In the genomic region with DNA sequence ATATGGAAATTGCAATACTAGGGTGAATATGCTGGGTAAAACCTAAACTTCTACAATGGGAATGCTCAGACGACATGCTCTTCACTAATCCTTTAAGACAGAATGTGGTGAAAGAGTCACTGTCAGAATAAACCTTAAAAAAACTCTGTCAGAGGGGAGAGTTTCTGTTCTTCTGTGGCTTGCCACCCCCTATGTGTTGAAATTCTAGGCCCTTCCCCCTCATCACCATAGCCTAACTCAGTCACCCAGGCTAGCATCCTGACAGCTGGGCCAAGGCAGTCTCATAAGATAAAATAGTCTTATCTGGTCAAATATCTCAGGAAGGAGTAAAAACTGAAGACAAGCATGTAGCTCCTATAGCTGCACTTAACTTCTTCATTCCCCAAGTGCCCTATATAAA, we compare ENCODE assay signal across 27 mouse cellular contexts.
DNase-seq lines count a peak whose midpoint lies in the region; ATAC-seq and TF ChIP-seq lines count a peak whose summit lies in the region.
"Had no signal": no experiment of that assay in that cellular context is flagged by ENCODE, and none has a peak within 500 bp of the region (broad histone marks: within the 10 kb centered on the region; RNA-seq: fewer than 3 reads in every experiment).

No protein-coding gene starts in this region.

- TF ChIP-seq CTCF in left cerebral cortex, adult 2 months (IDR thresholded peaks at IDR 0.05) = no peak

- H3K4me1 ChIP-seq in forebrain, embryonic 13.5 days = no peaks in the 10 kb centered on the region
- H3K4me1 ChIP-seq: embryonic facial prominence, embryonic 10.5 days; embryonic facial prominence, embryonic 13.5 days; forebrain, embryonic 12.5 days; heart, embryonic 10.5 days; heart, embryonic 13.5 days had no signal

- H3K4me2 ChIP-seq in myocyte (ENCODE audit: low read depth) = peak overlapping the region; percentile 22
- H3K4me2 ChIP-seq in forebrain, embryonic 13.5 days = no peak overlapping the region
- H3K4me2 ChIP-seq: embryonic facial prominence, embryonic 13.5 days; forebrain, embryonic 12.5 days; heart, embryonic 13.5 days; hindbrain, embryonic 14.5 days had no signal

- 70% methylated on average over 1 of the region's 1 CpGs for WGBS in forebrain, embryonic 13.5 days

- H3K9me3 ChIP-seq in forebrain, embryonic 13.5 days (replicated peaks) = no peaks in the 10 kb centered on the region
- H3K9me3 ChIP-seq: embryonic facial prominence, embryonic 10.5 days; embryonic facial prominence, embryonic 13.5 days; forebrain, embryonic 12.5 days; heart, embryonic 10.5 days; heart, embryonic 13.5 days had no signal

- H3K79me2 ChIP-seq in myocyte (ENCODE audit: control insufficient read depth, insufficient read depth) = no peaks in the 10 kb centered on the region

- H3K27ac ChIP-seq in left cerebral cortex, adult 2 months = no peak overlapping the region
- no peak overlapping the region for H3K27ac ChIP-seq in forebrain, embryonic 13.5 days
- H3K27ac ChIP-seq: embryonic facial prominence, embryonic 10.5 days; embryonic facial prominence, embryonic 13.5 days; forebrain, embryonic 12.5 days; heart, adult 2 months; heart, embryonic 10.5 days; heart, embryonic 13.5 days; hindbrain, embryonic 14.5 days; hindbrain, postnatal 0 days had no signal

- H3K4me3 ChIP-seq in myocyte = no peak overlapping the region
- no peak overlapping the region for H3K4me3 ChIP-seq in left cerebral cortex, adult 2 months
- no peak overlapping the region for H3K4me3 ChIP-seq in forebrain, embryonic 13.5 days
- H3K4me3 ChIP-seq: embryonic facial prominence, embryonic 10.5 days; embryonic facial prominence, embryonic 13.5 days; erythroblast, embryonic 14.5 days; forebrain, embryonic 12.5 days; heart, adult 2 months; heart, embryonic 10.5 days; heart, embryonic 13.5 days had no signal

- H3K27me3 ChIP-seq in myocyte (ENCODE audit: control insufficient read depth, insufficient read depth, insufficient read length) = no peaks in the 10 kb centered on the region
- no peaks in the 10 kb centered on the region for H3K27me3 ChIP-seq in forebrain, embryonic 13.5 days
- H3K27me3 ChIP-seq: embryonic facial prominence, embryonic 13.5 days; forebrain, embryonic 12.5 days; heart, embryonic 13.5 days had no signal

- DNase-seq in frontal cortex, postnatal 14 days (ENCODE audit: low spot score in 2 of 2) = no peak
- DNase-seq in left cerebral cortex, adult 2 months (ENCODE audit: extremely low spot score in 1 of 2, low spot score in 2 of 2) = no peak
- DNase-seq: adrenal gland, adult 2 months; adrenal gland, postnatal 25 days; cerebellum, adult 18-20 months; cerebellum, adult 9-10 months; cerebellum, postnatal 25 days; embryo, embryonic 11 days; gastrocnemius, postnatal 25 days; heart, adult 2 months; heart, postnatal 14 days; heart, postnatal 4 days had no signal

- no peak overlapping the region for H3ac ChIP-seq in myocyte (ENCODE audit: control insufficient read depth, insufficient read length)

- H3K36me3 ChIP-seq in myocyte (ENCODE audit: control insufficient read depth, insufficient read depth) = no peaks in the 10 kb centered on the region
- H3K36me3 ChIP-seq in forebrain, embryonic 13.5 days (ENCODE audit: poor library complexity, severe bottlenecking) = no peaks in the 10 kb centered on the region
- H3K36me3 ChIP-seq: embryonic facial prominence, embryonic 10.5 days; embryonic facial prominence, embryonic 13.5 days; forebrain, embryonic 12.5 days; heart, embryonic 10.5 days; heart, embryonic 13.5 days had no signal

- no peak for TF ChIP-seq POLR2A in myocyte (IDR thresholded peaks at IDR 0.05; ENCODE audit: insufficient read length, low read depth)

- no peak overlapping the region for H3K9ac ChIP-seq in forebrain, embryonic 13.5 days
- H3K9ac ChIP-seq: embryonic facial prominence, embryonic 13.5 days; forebrain, embryonic 12.5 days; heart, embryonic 13.5 days; hindbrain, embryonic 14.5 days had no signal

- ATAC-seq in frontal cortex, adult (ENCODE audit: low TSS enrichment) = 0 out of 2 replicates have a peak, but pooled peaks have one; percentile 38
- peak; percentile 92 for ATAC-seq in granulocyte monocyte progenitor cell, adult 5-6 weeks (replicated peaks; ENCODE audit: poor library complexity, severe bottlenecking)
- no peak for ATAC-seq in forebrain, embryonic 13.5 days
- ATAC-seq: forebrain, embryonic 16.5 days; hindbrain, postnatal 0 days; inflammation-experienced regulatory T-cells, adult 6 months; intestine, embryonic 16.5 days had no signal

- intact Hi-C loops in left cerebral cortex, adult 2 months (cut with DNase I) = no loop called here

TF ChIP-seq in myocyte, 11 proteins besides CTCF, POLR2A, EP300 and RAD21:
- TF ChIP-seq E2F4 (IDR thresholded peaks at IDR 0.05; ENCODE audit: insufficient read depth) (no peak), USF1 (IDR thresholded peaks at IDR 0.05; ENCODE audit: low read depth) (no peak), CEBPB (IDR thresholded peaks at IDR 0.05; ENCODE audit: insufficient read depth, poor library complexity, severe bottlenecking) (no peak), POLR2AphosphoS2 (IDR thresholded peaks at IDR 0.05; ENCODE audit: insufficient read length, low read depth) (no peak), REST (IDR thresholded peaks at IDR 0.05; ENCODE audit: insufficient read depth, insufficient read length) (no peak), TCF12 (IDR thresholded peaks at IDR 0.05; ENCODE audit: insufficient read depth, poor library complexity, severe bottlenecking) (no peak), MAX (IDR thresholded peaks at IDR 0.05; ENCODE audit: low read depth) (no peak), MYOG (IDR thresholded peaks at IDR 0.05; ENCODE audit: control insufficient read depth in 1 of 3, insufficient read depth in 1 of 3, insufficient read length in 2 of 3, low read depth in 2 of 3) (no peak), TCF3 (IDR thresholded peaks at IDR 0.05; ENCODE audit: insufficient read length, low read depth) (no peak), MYOD1 (IDR thresholded peaks at IDR 0.05; ENCODE audit: control insufficient read depth in 1 of 3, insufficient read length in 2 of 3, low read depth in 2 of 3) (no peak), SRF (IDR thresholded peaks at IDR 0.05; ENCODE audit: control insufficient read depth, insufficient read length, low read depth) (no peak)
